Mouse (Mus musculus): ENCODE results near the gene Dgkz. TPM values are rescaled to one million over a fixed set of nuclear protein-coding genes. Genes with fewer than 3 reads are reported as not detected.
A peak's percentile ranks its signal among the peaks of the same experiment; 100 is the strongest.

The Dgkz gene
- 135 and 148 TPM in 2 replicates for polyA plus RNA-seq (2012; rRNA removed)

DNA sequence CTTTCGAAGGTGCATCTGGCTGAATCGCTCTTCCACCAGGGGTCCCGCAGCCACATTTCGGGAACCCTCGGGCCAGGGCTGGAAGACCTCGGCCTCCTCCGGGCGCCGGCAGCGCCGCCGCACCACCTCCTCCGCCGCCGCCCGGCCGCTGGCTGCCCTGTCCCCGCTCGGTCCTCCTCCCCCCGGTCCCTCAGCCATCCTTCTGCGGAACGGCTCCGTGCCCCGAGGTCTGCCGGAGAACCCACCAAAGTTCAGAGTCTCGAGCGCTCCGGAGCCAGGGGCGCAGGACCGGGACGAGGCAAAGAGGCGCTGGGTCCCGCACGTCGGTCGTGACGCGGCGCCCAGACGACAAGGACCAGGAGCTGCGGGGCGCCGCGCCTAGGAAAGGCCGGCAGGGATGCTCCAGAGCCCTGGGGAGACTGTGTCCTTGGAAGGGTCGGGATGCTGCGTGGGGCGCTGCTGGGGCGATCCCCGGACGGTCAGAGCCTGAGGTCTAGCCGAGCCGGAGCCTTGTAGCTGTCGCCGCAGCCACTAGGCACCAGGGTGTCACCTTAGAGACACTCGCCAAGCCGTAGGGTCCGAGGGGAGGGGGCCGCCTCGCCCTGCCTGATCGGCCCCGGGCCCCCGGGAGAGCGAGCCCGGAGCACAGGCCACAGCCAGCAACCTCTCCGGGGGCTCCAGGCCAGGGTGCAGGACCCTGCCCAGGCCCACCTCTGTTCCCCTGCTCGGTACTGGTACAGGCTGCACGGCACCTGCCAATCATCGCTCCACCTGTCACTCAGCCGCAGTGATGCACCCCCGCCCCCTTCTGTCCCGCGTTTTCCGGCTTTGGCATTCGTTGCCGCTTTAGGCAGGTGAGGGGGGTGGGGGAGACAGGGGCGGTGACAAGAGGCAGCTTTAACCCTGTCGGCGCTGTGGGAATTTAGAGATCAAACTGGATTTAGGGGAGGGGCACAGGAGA is at the start of gene Dgkz:
TSS of gene Dgkz (minus strand) at position 284 of the 961 bp plus-strand sequence.
- DNase-seq (ENCODE audit: low spot score): no peak

- no peak for DNase-seq (ENCODE audit: low spot score)
Observed at GRCm38 (mm10) chr2:92025202-92025601, 49.5 kb upstream of the Dgkz start.

GRCm38 (mm10) chr2:92024274-92024672 is 48.6 kb upstream of the Dgkz start, which contains the start of gene Creb3l1:
TSS of gene Creb3l1 (minus strand) at chr2:92024502.
- DNase-seq (ENCODE audit: low spot score): peak; percentile 49

DNA sequence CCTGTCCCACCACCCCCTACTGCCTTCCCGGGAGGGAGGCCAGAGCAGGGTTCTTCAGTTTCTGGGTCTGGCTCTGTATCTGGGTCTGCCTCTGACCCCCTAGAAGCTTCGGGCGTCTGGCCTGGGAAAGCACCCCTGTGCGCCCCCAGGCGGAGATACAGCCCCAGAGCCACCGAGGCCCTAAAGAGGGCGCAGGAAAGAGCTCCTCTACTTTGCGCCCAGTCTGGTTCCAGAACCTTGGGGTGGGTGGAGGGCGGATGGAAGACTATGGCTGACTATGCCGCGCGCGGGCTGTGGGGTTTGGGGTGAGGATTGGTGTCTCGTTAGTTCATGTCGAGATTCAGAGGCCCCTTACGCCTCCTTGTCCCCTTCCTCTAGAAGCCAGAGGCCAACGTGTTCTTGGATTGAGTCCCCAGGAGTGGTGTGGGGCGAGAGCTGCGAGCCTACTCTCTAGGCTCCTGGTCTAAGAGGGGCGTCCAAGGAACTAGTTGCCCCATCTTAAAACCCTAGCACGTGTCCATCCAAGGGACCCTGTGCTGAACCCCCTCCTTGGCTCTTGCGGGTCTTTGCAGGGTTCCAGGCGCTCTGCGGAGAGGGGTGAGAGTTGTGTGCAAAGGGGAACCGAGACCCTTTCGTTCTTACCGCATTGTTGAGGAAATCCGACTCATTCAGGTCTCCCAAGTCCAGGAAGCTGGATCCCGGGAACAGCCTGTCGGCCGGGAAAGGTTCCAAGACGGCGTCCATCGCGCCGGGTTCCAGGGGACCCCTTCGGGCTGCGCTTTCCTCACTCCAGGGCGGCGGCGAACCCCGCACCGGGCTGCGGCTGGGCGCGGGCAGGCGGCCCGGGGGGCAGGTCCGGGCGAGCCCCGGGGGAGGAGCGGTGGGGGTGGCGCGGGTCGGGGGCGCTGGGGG is 48.0 kb upstream of the Dgkz start:
- DNase-seq (ENCODE audit: low spot score): no peak

DNA sequence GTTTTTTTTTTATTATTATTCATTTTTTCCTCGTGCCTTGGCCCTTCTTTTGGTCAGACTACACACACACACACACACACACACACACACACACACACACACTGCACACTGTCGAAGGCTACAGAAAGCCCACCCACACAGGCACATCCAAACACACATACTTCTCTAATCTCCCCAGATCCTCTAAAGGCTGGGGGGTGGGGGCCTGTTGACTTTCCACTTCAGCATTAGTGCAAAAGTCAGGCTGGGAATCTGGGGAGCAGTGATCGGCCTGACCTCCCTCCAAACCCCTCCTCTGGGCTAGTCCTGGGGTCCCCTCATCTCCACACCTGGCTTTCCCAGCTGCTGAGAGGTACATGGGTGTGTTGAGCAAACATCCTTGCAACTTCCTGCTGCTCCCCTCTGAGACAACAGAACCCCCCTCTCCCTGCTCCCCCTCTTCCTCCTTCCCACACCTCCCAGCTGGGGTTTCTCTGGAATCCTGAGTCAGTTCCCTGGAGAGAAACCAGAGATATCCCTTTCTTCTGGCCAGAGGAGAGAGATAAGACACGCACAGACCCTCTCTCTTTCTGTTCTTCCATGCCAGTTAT is 45.1 kb upstream of the Dgkz start:
- DNase-seq (ENCODE audit: low spot score): no peak

DNA sequence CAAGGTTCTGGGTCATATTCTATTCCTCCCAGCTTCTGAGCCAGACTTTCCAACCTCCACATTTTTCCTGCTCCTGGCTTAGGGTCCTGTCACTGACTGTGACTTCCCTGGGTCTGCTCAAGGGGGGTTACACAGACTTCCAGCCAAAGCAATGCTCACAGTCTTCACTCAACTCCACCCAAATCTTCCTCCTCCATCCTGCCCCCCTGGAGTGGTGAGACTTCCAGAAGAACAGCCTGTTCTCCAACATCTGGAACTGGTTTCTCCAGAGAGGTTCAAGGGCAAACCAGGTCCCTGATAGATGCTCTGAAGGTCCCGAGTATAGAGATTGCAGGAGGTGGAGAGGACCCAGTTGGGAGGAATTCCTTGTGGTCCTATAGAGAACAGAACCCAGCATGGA is 41.8 kb upstream of the Dgkz start:
- no peak for DNase-seq (ENCODE audit: low spot score)

GRCm38 (mm10) chr2:92016981-92017380 is 41.3 kb upstream of the Dgkz start:
- DNase-seq (ENCODE audit: low spot score): no peak

GRCm38 (mm10) chr2:92014891-92015290 is 39.2 kb upstream of the Dgkz start:
- DNase-seq (ENCODE audit: low spot score): no peak

DNA sequence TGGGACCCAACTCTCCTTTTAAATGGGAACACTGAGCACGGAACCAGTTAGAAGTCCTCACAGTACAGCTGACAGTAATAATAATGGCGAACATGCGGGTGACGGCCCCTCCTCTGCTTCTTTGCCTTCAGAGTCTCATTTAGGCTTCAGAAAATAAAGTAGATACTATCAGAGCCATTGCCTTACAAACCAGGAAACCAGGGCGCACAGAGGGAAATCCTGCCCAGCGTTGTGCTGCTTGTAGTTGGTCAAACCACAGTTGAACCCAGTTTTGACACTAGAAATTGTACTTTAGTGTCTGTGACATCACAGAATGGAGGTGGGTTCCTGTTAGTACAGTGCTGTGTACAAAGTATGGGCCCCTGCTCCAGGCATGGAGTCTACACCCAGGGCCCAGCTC is 38.6 kb upstream of the Dgkz start:
- DNase-seq (ENCODE audit: low spot score): no peak

- DNase-seq (ENCODE audit: low spot score): no peak
Observed at GRCm38 (mm10) chr2:92012768-92013445, 37.2 kb upstream of the Dgkz start.

GRCm38 (mm10) chr2:92011424-92012353 is 36.0 kb upstream of the Dgkz start:
- DNase-seq (ENCODE audit: low spot score): no peak

GRCm38 (mm10) chr2:92008623-92009404 is 33.1 kb upstream of the Dgkz start:
- DNase-seq (ENCODE audit: low spot score): no peak

DNA sequence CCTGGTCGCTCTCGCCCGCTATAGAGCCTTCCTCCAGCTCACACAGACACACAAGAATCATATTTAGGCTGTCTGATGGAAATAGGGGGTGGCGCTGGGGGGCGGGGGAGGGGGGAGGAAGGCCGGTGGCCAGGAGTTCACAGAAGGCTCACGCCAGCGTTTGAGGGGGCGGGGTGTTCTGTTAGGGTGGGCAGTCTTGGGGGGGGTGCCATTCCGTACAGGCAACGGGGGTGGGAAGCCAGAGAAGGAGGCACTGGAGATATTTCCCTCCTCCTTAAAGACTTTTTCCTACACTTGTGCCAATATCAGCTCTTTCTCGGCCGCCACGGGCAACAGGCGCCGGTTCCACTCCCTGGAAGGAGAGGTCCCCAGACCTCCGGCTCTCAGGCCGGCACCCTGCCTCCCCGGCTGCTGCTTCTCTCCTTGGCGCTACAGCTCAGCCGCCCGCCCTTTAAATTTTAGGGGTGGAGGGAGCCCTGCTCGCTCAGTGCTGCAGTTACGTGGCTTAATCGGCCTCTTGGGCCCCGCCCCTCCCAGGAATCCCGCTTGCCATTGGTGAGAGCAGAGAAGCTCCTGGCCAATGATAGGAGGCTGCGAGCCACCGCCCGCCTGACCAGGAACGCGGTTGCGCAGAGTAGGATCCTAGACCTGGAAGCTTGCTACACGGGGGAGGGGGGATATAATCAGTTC is 32.4 kb upstream of the Dgkz start:
- DNase-seq (ENCODE audit: low spot score): peak; percentile 84

- DNase-seq (ENCODE audit: low spot score): no peak
Observed at GRCm38 (mm10) chr2:92006983-92007921, 31.6 kb upstream of the Dgkz start.

DNA sequence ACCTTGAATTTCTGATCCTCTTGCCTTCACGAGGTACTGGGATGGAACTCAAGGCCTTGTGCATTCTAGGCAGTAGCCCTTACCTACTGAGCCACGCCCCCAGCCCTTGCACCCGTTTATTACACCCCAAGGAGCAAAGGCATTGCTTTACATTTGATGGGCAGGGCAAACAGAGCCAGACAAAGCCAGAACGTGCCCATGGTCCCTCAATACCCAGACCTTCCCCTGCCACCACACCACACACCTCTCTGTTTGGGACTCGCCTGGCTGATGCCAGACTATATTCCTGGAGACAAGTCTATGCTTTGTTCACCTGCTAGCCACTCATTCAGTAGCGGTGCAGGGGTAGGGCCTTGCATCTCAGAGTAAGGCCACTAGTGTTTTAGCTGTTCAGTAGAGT is 30.8 kb upstream of the Dgkz start:
- no peak for DNase-seq (ENCODE audit: low spot score)

GRCm38 (mm10) chr2:92004617-92005016 is 29.0 kb upstream of the Dgkz start:
- no peak for DNase-seq (ENCODE audit: low spot score)

DNA sequence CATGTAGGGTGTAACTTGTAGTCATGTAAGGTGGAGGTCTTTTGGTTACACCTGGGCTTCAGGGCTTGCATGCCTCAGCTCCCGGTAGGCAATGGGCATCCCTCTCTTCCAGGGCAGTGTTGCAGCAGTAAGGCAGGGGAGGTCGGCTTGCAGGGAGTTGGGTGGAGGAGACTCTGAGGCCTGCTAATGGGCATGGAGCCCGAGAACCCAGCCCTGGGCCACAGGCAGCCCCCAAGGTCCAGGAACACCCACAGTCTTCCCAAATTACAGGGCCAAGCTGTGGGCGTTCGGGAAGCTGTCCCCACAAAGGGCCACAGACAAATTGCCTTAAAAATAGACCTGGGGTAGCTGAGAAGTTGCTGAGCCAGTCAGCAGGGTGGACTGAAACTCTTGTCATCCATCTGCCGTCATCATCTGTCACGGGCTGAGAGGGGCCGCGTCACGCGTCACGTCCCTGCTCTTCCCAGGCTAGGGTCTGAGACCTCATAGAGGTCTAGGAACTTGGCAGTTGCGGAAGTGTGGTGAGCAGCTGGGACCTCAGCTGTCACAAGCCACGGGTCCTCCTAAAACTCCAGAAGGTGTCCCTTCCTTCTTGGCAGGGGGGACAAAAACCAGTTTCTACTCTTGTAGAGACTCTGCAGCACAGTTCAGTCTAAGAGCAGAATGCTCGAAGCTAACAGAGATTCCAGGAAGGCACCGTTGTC is 22.4 kb upstream of the Dgkz start:
- DNase-seq (ENCODE audit: low spot score): no peak
